In genomic region chr1:46066484-46067251, GRCm38 (mm10) we compare ENCODE assay signal across 8 mouse cellular contexts. TPM values are rescaled to one million over a fixed set of nuclear protein-coding genes. Genes with fewer than 3 reads are reported as not detected.
DNase-seq lines count a peak whose midpoint lies in the region; ATAC-seq lines count a peak whose summit lies in the region.
"Had no signal": no experiment of that assay in that cellular context is flagged by ENCODE, and none has a peak within 500 bp of the region (broad histone marks: within the 10 kb centered on the region; RNA-seq: fewer than 3 reads in every experiment).

No protein-coding gene starts in this region.

- peak; percentile 79 to 82 for DNase-seq in adrenal gland, postnatal 36 days
- peak; percentile 87 for DNase-seq in embryonic facial prominence, embryonic 10.5 days (ENCODE audit: low spot score)
- DNase-seq in heart, adult 11 months = peak; percentile 97
- peak; percentile 81 for DNase-seq in kidney, adult 11 months
- peak; percentile 13 to 34 for DNase-seq in left cerebral cortex, postnatal 25 days (ENCODE audit: low spot score in 2 of 2)
- DNase-seq in midbrain, embryonic 10.5 days (ENCODE audit: low spot score) = peak; percentile 90

- no peaks in the 10 kb centered on the region for H3K9me3 ChIP-seq in embryonic facial prominence, embryonic 10.5 days
- H3K9me3 ChIP-seq in midbrain, embryonic 10.5 days (replicated peaks) = no peaks in the 10 kb centered on the region
- no peaks in the 10 kb centered on the region for H3K9me3 ChIP-seq in stomach, embryonic 15.5 days

- H3K9ac ChIP-seq in stomach, embryonic 15.5 days = peak overlapping the region; percentile 63; the same call in 1 of the 2 replicates

- WGBS in embryonic facial prominence, embryonic 10.5 days = under 1% methylated on average over 28 of the region's 28 CpGs
- under 1% methylated on average over 28 of the region's 28 CpGs for WGBS in midbrain, embryonic 10.5 days
- WGBS in stomach, embryonic 15.5 days = under 1% methylated on average over 28 of the region's 28 CpGs

- peaks cover 3% of the 10 kb centered on the region; the same call in 1 of the 2 replicates for H3K4me1 ChIP-seq in embryonic facial prominence, embryonic 10.5 days
- H3K4me1 ChIP-seq in midbrain, embryonic 10.5 days = peaks cover 14% of the 10 kb centered on the region
- no peaks in the 10 kb centered on the region for H3K4me1 ChIP-seq in stomach, embryonic 15.5 days

- H3K4me3 ChIP-seq in embryonic facial prominence, embryonic 10.5 days = peak overlapping the region; percentile 72
- peak overlapping the region; percentile 66 for H3K4me3 ChIP-seq in midbrain, embryonic 10.5 days
- H3K4me3 ChIP-seq in stomach, embryonic 15.5 days (replicated peaks) = peak overlapping the region; percentile 68

- intact Hi-C loops in left cerebral cortex, postnatal 25 days (cut with DNase I) = loop anchor here (5.0 kb wide), 1 partner anchor 351 kb away; no protein-coding TSS in a partner anchor

- peak; percentile 86 for ATAC-seq in stomach, embryonic 15.5 days (ENCODE audit: insufficient read depth, low FRiP score, low read depth)

- no peaks in the 10 kb centered on the region for H3K27me3 ChIP-seq in embryonic facial prominence, embryonic 10.5 days (replicated peaks; ENCODE audit: low read depth, poor library complexity, severe bottlenecking)
- H3K27me3 ChIP-seq in midbrain, embryonic 10.5 days (ENCODE audit: low read depth, poor library complexity, severe bottlenecking) = no peaks in the 10 kb centered on the region
- H3K27me3 ChIP-seq in stomach, embryonic 15.5 days (replicated peaks) = no peaks in the 10 kb centered on the region

- peak overlapping the region; percentile 97 for H3K27ac ChIP-seq in embryonic facial prominence, embryonic 10.5 days (replicated peaks)
- peak overlapping the region; percentile 96 for H3K27ac ChIP-seq in midbrain, embryonic 10.5 days (replicated peaks)
- peak overlapping the region; percentile 86 for H3K27ac ChIP-seq in stomach, embryonic 15.5 days

- H3K4me2 ChIP-seq in stomach, embryonic 15.5 days = peak overlapping the region; percentile 79

- no peaks in the 10 kb centered on the region for H3K36me3 ChIP-seq in embryonic facial prominence, embryonic 10.5 days (replicated peaks)
- H3K36me3 ChIP-seq in midbrain, embryonic 10.5 days = no peaks in the 10 kb centered on the region
- H3K36me3 ChIP-seq in stomach, embryonic 15.5 days = no peaks in the 10 kb centered on the region

RNA-seq across cellular contexts. Expression of gene Dnah7b, which starts 0.6 kb away (rescaled TPM):
- total RNA-seq in adrenal gland, postnatal 36 days (2021) = 1 to 10 TPM; 1.7 to 3.4 TPM
- polyA plus RNA-seq in embryonic facial prominence, embryonic 10.5 days (2016; fragmentation: Nextera tagmentation; extraction: Ambion mirVana) = 2.3 and 2.9 TPM in 2 replicates
- under 1 TPM; 0.82 to 0.92 TPM for total RNA-seq in left cerebral cortex, postnatal 25 days (2021)
- polyA plus RNA-seq in midbrain, embryonic 10.5 days (2016; fragmentation: Nextera tagmentation; extraction: Ambion mirVana) = 1.9 and 2.2 TPM in 2 replicates
- 1.1 and 1.3 TPM in 2 replicates for polyA plus RNA-seq in stomach, embryonic 15.5 days (2015; fragmentation: Nextera tagmentation; extraction: Ambion mirVana)
- total RNA-seq: neutrophil, adult 5-6 weeks had no signal

Comparison
In these comparisons a context has a peak if more than half of its experiments do, and no peak if none do; other contexts are left out.
1. Peak in every context shown above with its lines: DNase-seq, ATAC-seq, H3K4me3 ChIP-seq and H3K27ac ChIP-seq.
2. DNase-seq: peak in every context shown above with its lines; median percentile 97 in heart, adult 11 months; 90 in midbrain, embryonic 10.5 days; 87 in embryonic facial prominence, embryonic 10.5 days; 81 in kidney, adult 11 months; 80 in adrenal gland, postnatal 36 days; 24 in left cerebral cortex, postnatal 25 days.